Mouse (Mus musculus) spleen, adult 18-20 months (tissue): ENCODE results near the gene Nup88.
"Not testable (repeated sequence)": the region's sequence is repeated elsewhere in the genome, so short reads cannot be mapped to it uniquely, and the experiment has no call there.

ENCODE experiments used
- DNase-seq, 2 experiments: peaks; one replicate each; pipeline ENCODE4 v3.0.0; 2022; ENCODE audit warnings: mixed read lengths in 2 of 2

Nup88 gene

GRCm38 (mm10) chr11:70969271-70969794 lies 440 bp downstream of the Nup88 start:
- no peak for DNase-seq

DNA sequence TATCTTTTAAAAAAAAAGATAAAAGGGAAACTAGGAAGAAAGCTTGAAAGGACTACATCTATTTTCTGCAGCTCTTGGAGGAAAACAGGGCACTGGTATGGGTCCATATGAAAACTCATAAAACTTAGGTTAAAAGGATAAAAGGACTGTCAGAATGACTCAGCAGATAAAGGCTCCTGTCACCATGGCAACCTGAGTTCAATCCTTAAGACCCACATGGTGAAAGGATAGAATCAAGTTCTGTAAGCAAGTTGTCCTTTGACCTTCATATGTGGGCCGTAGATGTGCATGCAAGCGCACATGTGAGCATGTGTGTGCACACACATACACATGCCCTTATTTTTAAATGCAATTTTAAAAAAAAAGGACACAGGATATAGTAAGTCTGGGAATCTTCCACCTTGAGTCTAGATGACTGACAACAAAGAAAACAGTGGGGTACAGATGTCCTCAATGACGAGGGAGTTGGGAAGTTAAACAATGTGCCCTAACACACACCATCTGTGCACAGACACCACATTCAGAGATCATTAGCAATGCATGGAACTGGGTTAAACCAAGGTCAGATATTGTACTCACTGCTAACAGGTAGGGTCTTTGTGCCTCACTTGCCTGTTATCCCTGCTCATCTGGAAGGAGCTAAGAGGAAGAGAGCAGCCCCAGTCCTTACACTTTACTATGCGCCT lies 5.4 kb downstream of the Nup88 start:
- no peak for DNase-seq

GRCm38 (mm10) chr11:70960786-70961554 lies 8.8 kb downstream of the Nup88 start:
- DNase-seq = no peak

DNA sequence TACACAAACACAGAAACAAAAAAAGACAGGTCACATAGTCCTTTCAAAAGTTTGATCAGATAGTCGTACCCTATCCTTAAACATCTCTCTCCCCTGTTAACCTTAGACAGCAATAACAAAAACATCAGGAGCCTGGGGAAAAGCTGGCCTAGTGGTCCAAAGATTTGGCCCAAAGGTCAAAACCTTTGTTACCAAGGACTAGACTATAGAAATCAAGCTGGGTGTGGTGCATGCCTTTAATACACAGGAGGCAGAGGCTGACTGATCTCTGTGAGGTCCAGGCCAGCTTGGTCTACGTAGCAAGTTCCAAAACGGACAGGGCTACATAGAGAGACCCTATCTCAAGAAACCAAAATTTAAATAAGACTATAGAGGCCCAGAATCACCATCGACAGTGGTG lies 15.1 kb downstream of the Nup88 start:
- no peak for DNase-seq

DNA sequence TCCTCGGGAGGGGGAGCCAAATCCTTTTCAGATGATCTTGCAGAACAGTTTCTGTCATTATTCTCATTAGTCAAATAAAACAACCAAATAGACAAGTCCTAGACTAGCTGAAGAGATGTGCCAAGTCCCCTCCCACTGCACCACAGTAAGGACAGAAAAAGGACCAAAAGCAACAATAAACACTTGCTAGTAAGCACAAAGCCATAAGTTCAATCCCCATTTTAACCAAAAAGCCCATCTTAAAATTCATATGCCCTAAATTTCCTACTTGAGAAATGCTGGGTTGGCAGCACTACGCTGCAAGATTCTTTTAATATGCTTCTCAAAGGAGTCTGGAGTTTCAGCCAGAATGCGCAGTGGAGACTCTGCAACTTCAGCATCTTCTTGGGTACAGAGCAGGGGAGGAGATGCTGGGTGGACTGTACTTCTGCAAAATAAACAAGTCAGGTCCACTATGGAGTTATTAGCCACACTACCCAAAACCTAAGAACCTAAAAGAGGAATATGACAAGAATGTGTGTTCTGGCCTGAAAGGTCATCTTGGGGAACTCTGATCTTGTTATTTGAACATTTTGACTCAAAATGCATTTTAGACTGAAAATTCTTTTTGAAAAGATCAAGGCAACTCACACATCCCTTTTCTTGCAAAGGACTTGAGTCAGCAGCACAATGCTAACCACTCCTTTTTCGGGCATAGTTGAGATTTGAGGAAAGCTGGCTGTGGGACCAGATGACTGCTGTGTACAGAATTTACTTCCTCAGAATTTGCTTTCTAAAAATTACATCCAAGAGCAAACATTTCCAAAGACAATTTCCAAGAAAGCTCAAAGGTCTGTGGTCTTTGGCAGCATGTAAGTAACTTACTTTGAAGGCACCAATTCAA lies 24.6 kb downstream of the Nup88 start:
- no peak for DNase-seq

- DNase-seq = no peak
Observed at GRCm38 (mm10) chr11:70943651-70944050, 26.1 kb downstream of the Nup88 start.

GRCm38 (mm10) chr11:70942596-70942995 lies 27.2 kb downstream of the Nup88 start:
- DNase-seq = no peak

GRCm38 (mm10) chr11:70935316-70935715 lies 34.5 kb downstream of the Nup88 start:
- DNase-seq = no peak

- no peak for DNase-seq
Observed at GRCm38 (mm10) chr11:70931461-70931860, 38.3 kb downstream of the Nup88 start.

GRCm38 (mm10) chr11:70919524-70919923 lies 50.2 kb downstream of the Nup88 start:
- DNase-seq = no peak

DNA sequence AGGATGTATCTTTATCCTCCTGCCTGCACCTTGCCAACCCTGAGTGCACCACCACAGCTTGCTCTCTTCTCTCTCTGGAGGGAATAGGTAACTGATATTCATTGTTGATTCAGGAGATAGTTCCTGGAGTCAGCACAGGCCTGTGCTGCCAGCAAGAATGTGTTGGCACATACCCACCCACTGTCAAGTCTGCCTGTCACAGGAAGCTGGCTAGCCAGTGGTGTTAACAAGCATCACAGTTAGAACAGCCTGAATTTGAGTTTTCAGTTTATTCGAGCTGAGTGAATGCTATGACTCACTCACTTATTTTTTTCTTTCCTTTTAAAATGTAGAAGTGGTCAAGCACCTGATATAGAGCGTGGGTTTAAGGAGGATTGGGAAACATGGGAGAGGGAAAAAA lies 51.9 kb downstream of the Nup88 start:
- no peak for DNase-seq

GRCm38 (mm10) chr11:70911920-70912319 lies 57.9 kb downstream of the Nup88 start:
- DNase-seq = no peak

DNA sequence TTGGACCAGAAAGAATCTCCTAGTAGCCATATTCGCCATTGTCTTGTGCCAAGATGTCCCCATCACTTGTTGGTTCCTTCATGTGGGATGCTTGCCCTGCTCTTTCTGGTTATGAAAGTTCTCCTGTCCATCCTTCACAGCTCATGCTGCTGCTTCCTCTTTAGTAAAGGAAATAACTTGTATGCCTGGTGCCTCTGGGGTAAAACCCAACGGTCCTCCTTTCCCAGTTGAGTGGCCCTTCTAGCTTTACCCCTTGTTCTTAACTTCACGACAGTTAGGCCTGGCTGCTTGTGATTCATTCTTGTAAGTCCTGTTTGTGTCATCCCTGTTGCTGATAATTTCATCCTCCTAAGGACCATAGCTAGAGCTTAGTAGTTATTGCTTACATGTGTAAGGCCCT lies 58.5 kb downstream of the Nup88 start:
- DNase-seq = no peak

- no peak for DNase-seq
Observed at GRCm38 (mm10) chr11:70906681-70907080, 63.1 kb downstream of the Nup88 start.

DNA sequence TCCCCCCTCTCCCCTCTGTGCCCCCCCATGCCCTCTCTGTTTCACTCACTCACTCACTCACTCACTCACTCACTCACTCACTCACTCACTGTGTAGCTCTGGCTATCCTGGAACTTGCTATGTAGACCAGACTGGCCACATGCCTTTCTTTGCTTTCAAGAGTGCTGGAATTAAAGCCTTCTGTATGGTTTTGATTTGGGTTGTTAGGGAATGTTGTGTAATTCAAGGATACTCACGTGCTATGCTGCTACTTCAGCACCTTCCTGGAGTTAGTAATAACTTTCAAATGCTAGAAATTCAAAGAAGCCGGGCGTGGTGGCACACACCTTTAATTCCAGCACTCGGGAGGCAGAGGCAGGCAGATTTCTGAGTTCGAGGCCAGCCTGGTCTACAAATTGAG lies 71.6 kb downstream of the Nup88 start:
- DNase-seq = not testable (repeated sequence)

- peak in 1 of 2 experiments; percentile 5 for DNase-seq
Observed at GRCm38 (mm10) chr11:70897680-70898079, 72.1 kb downstream of the Nup88 start.
